Mouse (Mus musculus) heart, adult 2 months (tissue): ENCODE data around the gene Pah.

ENCODE experiments used
- CTCF ChIP-seq: fragments of 200-600 bp; IDR thresholded peaks from 2 replicates; pipeline ENCODE4 v1.8.1; 2022; ENCODE audit warnings: antibody characterized with exemption, mild to moderate bottlenecking, moderate library complexity
- EP300 ChIP-seq: fragments of 200-500 bp; IDR thresholded peaks from 2 replicates; pipeline ENCODE4 v1.6.1; 2011; ENCODE audit warnings: low read depth, low read length, control low read depth; ENCODE audit not compliant: insufficient read depth

GRCm38 (mm10) chr10:87593916-87594315 is 72.3 kb downstream of the Pah start:
- TF ChIP-seq EP300 (no peak), CTCF (no peak)
